Mouse (Mus musculus): ENCODE data around the gene Cfap44. TPM values are rescaled to one million over a fixed set of nuclear protein-coding genes. Genes with fewer than 3 reads are reported as not detected.

The Cfap44 gene
- polyA plus RNA-seq, 1 experiment from 2014 or later, result 0.84 TPM

GRCm38 (mm10) chr16:44457858-44458257 lies 63.3 kb downstream of the Cfap44 start:
- H3K9me3 ChIP-seq (replicated peaks), result no peaks in the 10 kb centered on the region
- H3K27me3 ChIP-seq (ENCODE audit: low read depth, poor library complexity, severe bottlenecking), result no peaks in the 10 kb centered on the region
- H3K4me3 ChIP-seq, result no peak overlapping the region
- 89% methylated on average over 2 of the region's 2 CpGs for WGBS
- H3K27ac ChIP-seq (replicated peaks), result no peak overlapping the region
- DNase-seq (ENCODE audit: low spot score), result no peak
- no peaks in the 10 kb centered on the region for H3K4me1 ChIP-seq
- H3K36me3 ChIP-seq, result no peaks in the 10 kb centered on the region

GRCm38 (mm10) chr16:44458826-44459225 lies 64.2 kb downstream of the Cfap44 start:
- no peak overlapping the region for H3K27ac ChIP-seq (replicated peaks)
- no peak overlapping the region for H3K4me3 ChIP-seq
- H3K27me3 ChIP-seq (ENCODE audit: low read depth, poor library complexity, severe bottlenecking), result no peaks in the 10 kb centered on the region
- no peak for DNase-seq (ENCODE audit: low spot score)
- H3K9me3 ChIP-seq (replicated peaks), result no peaks in the 10 kb centered on the region
- no peaks in the 10 kb centered on the region for H3K4me1 ChIP-seq
- 92% methylated on average over 2 of the region's 2 CpGs for WGBS
- no peaks in the 10 kb centered on the region for H3K36me3 ChIP-seq

- H3K27ac ChIP-seq (replicated peaks), result no peak overlapping the region
- WGBS, result 86% methylated on average over 5 of the region's 5 CpGs
- DNase-seq (ENCODE audit: low spot score), result no peak
Observed at GRCm38 (mm10) chr16:44460922-44461321, 66.3 kb downstream of the Cfap44 start.

GRCm38 (mm10) chr16:44475281-44475680 lies 80.7 kb downstream of the Cfap44 start:
- Histone ChIP-seq H3K4me3 (no peak overlapping the region), H3K36me3 (peaks cover 16% of the 10 kb centered on the region), H3K27ac (replicated peaks) (no peak overlapping the region), H3K27me3 (ENCODE audit: low read depth, poor library complexity, severe bottlenecking) (no peaks in the 10 kb centered on the region), H3K9me3 (replicated peaks) (no peaks in the 10 kb centered on the region), H3K4me1 (no peaks in the 10 kb centered on the region; the same call in 1 of the 2 replicates)
- 89% methylated on average over 14 of the region's 14 CpGs for WGBS
- peak; percentile 11 for DNase-seq (ENCODE audit: low spot score)

More at GRCm38 (mm10) chr16:44460922-44461321, 66.3 kb downstream of the Cfap44 start:
- no peak overlapping the region for H3K4me3 ChIP-seq
- H3K27me3 ChIP-seq (ENCODE audit: low read depth, poor library complexity, severe bottlenecking), result no peaks in the 10 kb centered on the region
- no peaks in the 10 kb centered on the region for H3K36me3 ChIP-seq
- H3K9me3 ChIP-seq (replicated peaks), result no peaks in the 10 kb centered on the region
- no peaks in the 10 kb centered on the region for H3K4me1 ChIP-seq

- 85% methylated on average over 11 of the region's 11 CpGs for WGBS
- no peaks in the 10 kb centered on the region for H3K27me3 ChIP-seq (ENCODE audit: low read depth, poor library complexity, severe bottlenecking)
- DNase-seq (ENCODE audit: low spot score), result no peak
- no peaks in the 10 kb centered on the region; the same call in 1 of the 2 replicates for H3K4me1 ChIP-seq
- no peaks in the 10 kb centered on the region for H3K9me3 ChIP-seq (replicated peaks)
- peaks cover 20% of the 10 kb centered on the region for H3K36me3 ChIP-seq
- no peak overlapping the region for H3K4me3 ChIP-seq
- H3K27ac ChIP-seq (replicated peaks), result no peak overlapping the region
Observed at GRCm38 (mm10) chr16:44475682-44476375, 81.2 kb downstream of the Cfap44 start.

GRCm38 (mm10) chr16:44478767-44479166 lies 84.2 kb downstream of the Cfap44 start:
- Histone ChIP-seq H3K27ac (replicated peaks) (no peak overlapping the region), H3K9me3 (replicated peaks) (no peaks in the 10 kb centered on the region), H3K36me3 (peaks cover 44% of the 10 kb centered on the region), H3K4me1 (peaks cover 11% of the 10 kb centered on the region), H3K27me3 (ENCODE audit: low read depth, poor library complexity, severe bottlenecking) (0 out of 2 replicates have a peak, but pooled peaks cover 3% of the 10 kb centered on the region), H3K4me3 (no peak overlapping the region)
- WGBS, result 51% methylated on average over 18 of the region's 18 CpGs
- DNase-seq (ENCODE audit: low spot score), result peak; percentile 10

- Histone ChIP-seq H3K27ac (replicated peaks) (no peak overlapping the region), H3K4me1 (peaks cover 11% of the 10 kb centered on the region), H3K4me3 (no peak overlapping the region), H3K9me3 (replicated peaks) (no peaks in the 10 kb centered on the region), H3K36me3 (peaks cover 49% of the 10 kb centered on the region), H3K27me3 (ENCODE audit: low read depth, poor library complexity, severe bottlenecking) (0 out of 2 replicates have a peak, but pooled peaks cover 3% of the 10 kb centered on the region)
- peak; percentile 12 for DNase-seq (ENCODE audit: low spot score)
- WGBS, result 93% methylated on average over 14 of the region's 14 CpGs
Observed at GRCm38 (mm10) chr16:44479852-44480251, 85.3 kb downstream of the Cfap44 start.

GRCm38 (mm10) chr16:44480616-44481015 lies 86.0 kb downstream of the Cfap44 start:
- Histone ChIP-seq H3K4me1 (peaks cover 11% of the 10 kb centered on the region), H3K36me3 (peaks cover 56% of the 10 kb centered on the region), H3K4me3 (no peak overlapping the region), H3K27ac (replicated peaks) (no peak overlapping the region), H3K27me3 (ENCODE audit: low read depth, poor library complexity, severe bottlenecking) (0 out of 2 replicates have a peak, but pooled peaks cover 3% of the 10 kb centered on the region), H3K9me3 (replicated peaks) (no peaks in the 10 kb centered on the region)
- 85% methylated on average over 7 of the region's 7 CpGs for WGBS
- peak; percentile 11 for DNase-seq (ENCODE audit: low spot score)

- Histone ChIP-seq H3K27me3 (ENCODE audit: low read depth, poor library complexity, severe bottlenecking) (0 out of 2 replicates have a peak, but pooled peaks cover 3% of the 10 kb centered on the region), H3K27ac (replicated peaks) (no peak overlapping the region), H3K4me1 (peaks cover 24% of the 10 kb centered on the region), H3K4me3 (no peak overlapping the region), H3K9me3 (replicated peaks) (no peaks in the 10 kb centered on the region), H3K36me3 (peaks cover 69% of the 10 kb centered on the region)
- 47% methylated on average over 28 of the region's 28 CpGs for WGBS
- DNase-seq (ENCODE audit: low spot score), result peak; percentile 12
Observed at GRCm38 (mm10) chr16:44481599-44482593, 87.3 kb downstream of the Cfap44 start.

GRCm38 (mm10) chr16:44484079-44484478 lies 89.5 kb downstream of the Cfap44 start:
- 10% methylated on average over 7 of the region's 7 CpGs for WGBS
- H3K4me3 ChIP-seq, result no peak overlapping the region

GRCm38 (mm10) chr16:44484831-44485230 lies 90.2 kb downstream of the Cfap44 start:
- Histone ChIP-seq H3K27me3 (ENCODE audit: low read depth, poor library complexity, severe bottlenecking) (0 out of 2 replicates have a peak, but pooled peaks cover 3% of the 10 kb centered on the region), H3K36me3 (peaks cover 94% of the 10 kb centered on the region), H3K27ac (replicated peaks) (no peak overlapping the region), H3K4me1 (peaks cover 33% of the 10 kb centered on the region), H3K4me3 (no peak overlapping the region), H3K9me3 (replicated peaks) (no peaks in the 10 kb centered on the region)
- 92% methylated on average over 10 of the region's 10 CpGs for WGBS
- peak; percentile 11 for DNase-seq (ENCODE audit: low spot score)

More at GRCm38 (mm10) chr16:44484079-44484478, 89.5 kb downstream of the Cfap44 start:
- Histone ChIP-seq H3K27ac (replicated peaks) (no peak overlapping the region), H3K27me3 (ENCODE audit: low read depth, poor library complexity, severe bottlenecking) (0 out of 2 replicates have a peak, but pooled peaks cover 3% of the 10 kb centered on the region), H3K9me3 (replicated peaks) (no peaks in the 10 kb centered on the region), H3K36me3 (peaks cover 88% of the 10 kb centered on the region), H3K4me1 (peaks cover 33% of the 10 kb centered on the region)
- DNase-seq (ENCODE audit: low spot score), result peak; percentile 73

GRCm38 (mm10) chr16:44485691-44486090 lies 91.1 kb downstream of the Cfap44 start:
- 81% methylated on average over 8 of the region's 8 CpGs for WGBS

More at GRCm38 (mm10) chr16:44485691-44486090, 91.1 kb downstream of the Cfap44 start:
- peak overlapping the region; percentile 55; the same call in 1 of the 2 replicates for H3K27ac ChIP-seq (replicated peaks)
- no peak overlapping the region for H3K4me3 ChIP-seq
- H3K27me3 ChIP-seq (ENCODE audit: low read depth, poor library complexity, severe bottlenecking), result 0 out of 2 replicates have a peak, but pooled peaks cover 3% of the 10 kb centered on the region
- peaks cover 33% of the 10 kb centered on the region for H3K4me1 ChIP-seq
- DNase-seq (ENCODE audit: low spot score), result peak; percentile 14
- H3K9me3 ChIP-seq (replicated peaks), result no peaks in the 10 kb centered on the region
- H3K36me3 ChIP-seq, result peaks cover 95% of the 10 kb centered on the region

Measured in midbrain, embryonic 10.5 days (tissue).